Comparison of ENCODE assay signal across 8 mouse cellular contexts in the genomic region with DNA sequence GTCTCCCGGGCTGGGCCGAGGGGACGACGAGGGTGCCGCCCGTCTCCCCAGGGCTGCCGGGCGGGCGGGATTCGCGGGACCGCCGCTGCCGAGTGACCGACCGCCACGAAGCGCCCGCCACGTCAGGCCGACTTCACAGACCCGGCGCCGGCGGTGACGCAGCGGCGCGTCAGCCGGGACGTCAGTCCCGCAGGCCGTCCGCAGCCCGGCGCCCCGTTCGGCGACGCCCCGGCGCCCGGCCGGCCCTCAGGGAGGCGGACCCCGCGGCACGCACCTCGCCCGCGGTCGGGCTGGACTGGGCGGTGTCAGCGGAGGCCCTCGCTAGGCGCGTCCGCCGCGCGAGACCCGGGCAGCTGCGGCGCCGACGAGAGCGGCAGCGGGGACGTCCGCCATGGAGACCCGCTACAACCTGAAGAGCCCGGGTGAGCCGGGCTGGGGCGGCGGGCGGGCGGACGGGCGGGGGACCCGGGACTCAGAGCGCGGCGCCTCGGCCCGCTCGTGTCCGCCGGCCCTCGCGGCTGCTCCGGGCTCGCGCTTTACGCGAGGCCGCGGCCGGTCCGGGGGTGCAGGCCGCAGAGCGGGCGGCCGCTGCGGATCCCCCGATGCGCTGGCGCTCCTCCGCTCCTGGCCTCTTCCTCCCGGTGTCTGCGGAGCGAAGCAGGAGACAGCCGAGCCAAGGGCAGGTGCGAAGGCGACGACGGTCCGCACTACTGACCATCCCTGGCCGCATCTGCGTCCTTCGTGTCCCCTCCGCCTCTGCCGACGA. TPM values are rescaled to one million over a fixed set of nuclear protein-coding genes. Genes with fewer than 3 reads are reported as not detected.
DNase-seq lines count a peak whose midpoint lies in the region; ATAC-seq and TF ChIP-seq lines count a peak whose summit lies in the region.

A gene (plus strand): TSS at position 222 of the 766 bp plus-strand sequence.

- H3K4me3 ChIP-seq in C2C12 (ENCODE audit: insufficient read depth, poor library complexity, severe bottlenecking), result peak within 1 kb of the TSS; percentile 84
- H3K4me3 ChIP-seq in heart, embryonic 13.5 days, result peak within 1 kb of the TSS; percentile 79
- H3K4me3 ChIP-seq in liver, embryonic 12.5 days, result peak within 1 kb of the TSS; percentile 83
- H3K4me3 ChIP-seq in stomach, embryonic 15.5 days (replicated peaks), result peak within 1 kb of the TSS; percentile 85

- H3K79me2 ChIP-seq in C2C12 (ENCODE audit: control insufficient read depth, insufficient read depth), result peaks cover 59% of the 10 kb centered on the region

- peak within 1 kb of the TSS; percentile 98 for H3ac ChIP-seq in C2C12 (ENCODE audit: control insufficient read depth, insufficient read length, low read depth)

- TF ChIP-seq CTCF in C2C12 (IDR thresholded peaks at IDR 0.05; ENCODE audit: control insufficient read depth, insufficient read depth, insufficient read length), result no peak

- WGBS in heart, embryonic 13.5 days, result under 1% methylated on average over 117 of the region's 123 CpGs
- WGBS in liver, embryonic 12.5 days (ENCODE audit: insufficient replicate concordance), result under 1% methylated on average over 110 of the region's 123 CpGs
- WGBS in stomach, embryonic 15.5 days, result 0% methylated on average over 94 of the region's 123 CpGs

- peak; percentile 74 for DNase-seq in brain, embryonic 18.5 days (ENCODE audit: low read depth, low spot score)
- peak; percentile 93 for DNase-seq in kidney, postnatal 10 days
- DNase-seq in natural killer cell, adult 2 months (ENCODE audit: low spot score in 2 of 2), result peak; percentile 73 to 78

- peaks cover 30% of the 10 kb centered on the region for H3K4me1 ChIP-seq in heart, embryonic 13.5 days
- H3K4me1 ChIP-seq in liver, embryonic 12.5 days, result peaks cover 31% of the 10 kb centered on the region
- 0 out of 2 replicates have a peak, but pooled peaks cover 2% of the 10 kb centered on the region for H3K4me1 ChIP-seq in stomach, embryonic 15.5 days

- H3K9ac ChIP-seq in heart, embryonic 13.5 days, result peak within 1 kb of the TSS; percentile 98
- H3K9ac ChIP-seq in liver, embryonic 12.5 days, result peak within 1 kb of the TSS; percentile 93
- H3K9ac ChIP-seq in stomach, embryonic 15.5 days, result peak within 1 kb of the TSS; percentile 90

- peak within 1 kb of the TSS; percentile 83 for H3K4me2 ChIP-seq in heart, embryonic 13.5 days
- H3K4me2 ChIP-seq in liver, embryonic 12.5 days, result peak within 1 kb of the TSS; percentile 92
- peak within 1 kb of the TSS; percentile 49 for H3K4me2 ChIP-seq in stomach, embryonic 15.5 days

- peaks cover 46% of the 10 kb centered on the region for H3K79me3 ChIP-seq in C2C12 (ENCODE audit: low read depth)

- H3K27ac ChIP-seq in heart, embryonic 13.5 days (replicated peaks), result peak within 1 kb of the TSS; percentile 94
- H3K27ac ChIP-seq in liver, embryonic 12.5 days, result peak within 1 kb of the TSS; percentile 92
- H3K27ac ChIP-seq in stomach, embryonic 15.5 days, result peak within 1 kb of the TSS; percentile 94

- peaks cover 7% of the 10 kb centered on the region for H3K9me3 ChIP-seq in heart, embryonic 13.5 days
- H3K9me3 ChIP-seq in liver, embryonic 12.5 days (replicated peaks), result no peaks in the 10 kb centered on the region
- H3K9me3 ChIP-seq in stomach, embryonic 15.5 days, result peaks cover 5% of the 10 kb centered on the region; the same call in 1 of the 2 replicates

- ATAC-seq in erythroid progenitor cell, adult 5-6 weeks (replicated peaks; ENCODE audit: low FRiP score, poor library complexity, severe bottlenecking), result peak; percentile 90
- peak; percentile 95 for ATAC-seq in heart, embryonic 13.5 days (ENCODE audit: extremely low read depth, insufficient number of reproducible peaks, low FRiP score, low TSS enrichment)
- peak; percentile 99 for ATAC-seq in liver, embryonic 12.5 days
- peak; percentile 99 for ATAC-seq in stomach, embryonic 15.5 days (ENCODE audit: insufficient read depth, low FRiP score, low read depth)

- H3K36me3 ChIP-seq in C2C12 (ENCODE audit: control insufficient read depth, insufficient read depth), result peaks cover 6% of the 10 kb centered on the region
- H3K36me3 ChIP-seq in heart, embryonic 13.5 days, result peaks cover 43% of the 10 kb centered on the region
- peaks cover 15% of the 10 kb centered on the region for H3K36me3 ChIP-seq in liver, embryonic 12.5 days
- H3K36me3 ChIP-seq in stomach, embryonic 15.5 days, result peaks cover 5% of the 10 kb centered on the region; the same call in 1 of the 2 replicates

- H3K27me3 ChIP-seq in C2C12 (ENCODE audit: control insufficient read depth, insufficient read depth, insufficient read length), result no peaks in the 10 kb centered on the region
- no peaks in the 10 kb centered on the region for H3K27me3 ChIP-seq in heart, embryonic 13.5 days (replicated peaks)
- peaks cover 20% of the 10 kb centered on the region for H3K27me3 ChIP-seq in liver, embryonic 12.5 days (replicated peaks)
- no peaks in the 10 kb centered on the region for H3K27me3 ChIP-seq in stomach, embryonic 15.5 days (replicated peaks)

TF ChIP-seq in C2C12, 6 proteins besides CTCF, POLR2A, EP300 and RAD21:
- no peak for TF ChIP-seq USF1 (IDR thresholded peaks at IDR 0.05; ENCODE audit: low read depth)
- TF ChIP-seq FOSL1 (IDR thresholded peaks at IDR 0.05; ENCODE audit: insufficient read depth, low read length, poor library complexity, severe bottlenecking), result no peak
- no peak for TF ChIP-seq MAX (IDR thresholded peaks at IDR 0.05)
- no peak for TF ChIP-seq MYOD1 (IDR thresholded peaks at IDR 0.05; ENCODE audit: control insufficient read depth, insufficient read length, low read depth)
- no peak for TF ChIP-seq CEBPB (IDR thresholded peaks at IDR 0.05; ENCODE audit: low read depth)
- TF ChIP-seq MYOG (IDR thresholded peaks at IDR 0.05; ENCODE audit: control insufficient read depth, extremely low read depth, insufficient read length), result no peak
TF ChIP-seq in C2C12: peak in this region for 0.

RNA-seq across cellular contexts. Expression of the gene that starts here (rescaled TPM):
- 42.7 TPM for polyA plus RNA-seq in C2C12 (2012; fragmentation: generic; extraction: Trizol)
- 36.9 and 49.0 TPM in 2 replicates for total RNA-seq in erythroid progenitor cell, adult 5-6 weeks (2015; ENCODE audit: low replicate concordance)
- total RNA-seq in erythroid progenitor cell, adult 5-6 weeks (2017; ENCODE audit: low replicate concordance), result 34.3 and 34.7 TPM in 2 replicates
- polyA plus RNA-seq in heart, embryonic 13.5 days (2015; fragmentation: Nextera tagmentation; extraction: Ambion mirVana), result 27.5 and 32.8 TPM in 2 replicates
- polyA plus RNA-seq in liver, embryonic 12.5 days (2016; fragmentation: Nextera tagmentation; extraction: Ambion mirVana), result 34.2 and 36.0 TPM in 2 replicates
- 42.3 and 45.4 TPM in 2 replicates for polyA plus RNA-seq in stomach, embryonic 15.5 days (2015; fragmentation: Nextera tagmentation; extraction: Ambion mirVana)

Comparison
In these comparisons a context has a peak if more than half of its experiments do, and no peak if none do; other contexts are left out.
1. Peak in every context shown above with its lines: DNase-seq, ATAC-seq, H3K4me3 ChIP-seq and H3K27ac ChIP-seq.